In genomic region chr15:94316171-94316570, GRCm38 (mm10) we compare ENCODE assay signal across 31 mouse cellular contexts.
DNase-seq lines count a peak whose midpoint lies in the region; ATAC-seq and TF ChIP-seq lines count a peak whose summit lies in the region.
"Had no signal": no experiment of that assay in that cellular context is flagged by ENCODE, and none has a peak within 500 bp of the region (broad histone marks: within the 10 kb centered on the region; RNA-seq: fewer than 3 reads in every experiment).

No protein-coding gene starts in this region.

- H3K4me2 ChIP-seq in midbrain, embryonic 11.5 days = no peak overlapping the region
- H3K4me2 ChIP-seq: embryonic facial prominence, embryonic 12.5 days; heart, embryonic 11.5 days; hindbrain, embryonic 14.5 days; limb, embryonic 15.5 days; lung, embryonic 15.5 days; midbrain, embryonic 15.5 days had no signal

- H3K9me3 ChIP-seq in midbrain, embryonic 11.5 days (ENCODE audit: control insufficient read depth, low read length) = no peaks in the 10 kb centered on the region
- H3K9me3 ChIP-seq in midbrain, embryonic 10.5 days (replicated peaks) = no peaks in the 10 kb centered on the region
- H3K9me3 ChIP-seq: embryonic facial prominence, embryonic 12.5 days; limb, embryonic 10.5 days; limb, embryonic 15.5 days; lung, embryonic 15.5 days; midbrain, embryonic 15.5 days had no signal

- H3K4me3 ChIP-seq in layer of hippocampus, adult 2 months = no peak overlapping the region
- H3K4me3 ChIP-seq in midbrain, embryonic 11.5 days (ENCODE audit: low read depth, low read length) = no peak overlapping the region
- no peak overlapping the region for H3K4me3 ChIP-seq in midbrain, embryonic 10.5 days
- H3K4me3 ChIP-seq: embryonic facial prominence, embryonic 12.5 days; limb, embryonic 10.5 days; limb, embryonic 15.5 days; lung, embryonic 15.5 days; midbrain, embryonic 15.5 days had no signal

- TF ChIP-seq CTCF in layer of hippocampus, adult 2 months (conservative IDR thresholded peaks at IDR 0.05) = peak; percentile 56

- WGBS in midbrain, embryonic 11.5 days = 95% methylated on average over 3 of the region's 3 CpGs
- 92% methylated on average over 3 of the region's 3 CpGs for WGBS in midbrain, embryonic 10.5 days

- no peak overlapping the region for H3K9ac ChIP-seq in midbrain, embryonic 11.5 days (ENCODE audit: low read length)
- H3K9ac ChIP-seq: embryonic facial prominence, embryonic 12.5 days; hindbrain, embryonic 14.5 days; limb, embryonic 15.5 days; liver, embryonic 14.5 days; lung, embryonic 15.5 days; midbrain, embryonic 15.5 days had no signal

- no peak for ATAC-seq in CD4-positive, CD25-positive, alpha-beta regulatory T cell, adult 4 months
- ATAC-seq in midbrain, embryonic 11.5 days (ENCODE audit: low FRiP score) = no peak
- ATAC-seq: forebrain, embryonic 14.5 days; inflammation-experienced regulatory T-cells, adult 6 months; midbrain, embryonic 15.5 days had no signal

- no peaks in the 10 kb centered on the region for H3K4me1 ChIP-seq in midbrain, embryonic 11.5 days (ENCODE audit: control insufficient read depth, insufficient read depth, low read length)
- no peaks in the 10 kb centered on the region for H3K4me1 ChIP-seq in midbrain, embryonic 10.5 days
- H3K4me1 ChIP-seq: embryonic facial prominence, embryonic 12.5 days; limb, embryonic 10.5 days; limb, embryonic 15.5 days; lung, embryonic 15.5 days; midbrain, embryonic 15.5 days had no signal

- no peak overlapping the region for H3K27ac ChIP-seq in layer of hippocampus, adult 2 months
- no peak overlapping the region for H3K27ac ChIP-seq in midbrain, embryonic 11.5 days (ENCODE audit: low read depth, low read length)
- no peak overlapping the region for H3K27ac ChIP-seq in midbrain, embryonic 10.5 days (replicated peaks)
- H3K27ac ChIP-seq: embryonic facial prominence, embryonic 12.5 days; hindbrain, embryonic 14.5 days; limb, embryonic 10.5 days; limb, embryonic 15.5 days; liver, embryonic 14.5 days; lung, embryonic 15.5 days; macrophage; midbrain, embryonic 15.5 days had no signal

- DNase-seq in CD4-positive, CD25-positive, alpha-beta regulatory T cell, adult 2 months (ENCODE audit: low read depth, low spot score) = peak; percentile 6
- no peak for DNase-seq in layer of hippocampus, adult 2 months (ENCODE audit: low spot score in 2 of 2)
- DNase-seq in layer of hippocampus, postnatal 14 days (ENCODE audit: low spot score in 2 of 2) = no peak
- peak; percentile 80 for DNase-seq in midbrain, embryonic 11.5 days (ENCODE audit: low spot score, missing footprints)
- DNase-seq in midbrain, embryonic 10.5 days (ENCODE audit: low spot score) = no peak
- no peak for DNase-seq in adrenal gland, adult 18-20 months (ENCODE audit: low spot score in 2 of 2)
- DNase-seq in kidney, postnatal 4 days = no peak
- DNase-seq: adrenal gland, postnatal 14 days; cerebellum, adult 11-12 months; cerebellum, adult 9-11 months; embryo, embryonic 11 days; gastrocnemius, postnatal 25 days; heart, adult 11 months; heart, postnatal 36 days; kidney, adult 2 months; kidney, postnatal 10 days; right cerebral cortex, adult 18-20 months; right cerebral cortex, postnatal 4 days; thymus, postnatal 4 days had no signal

- H3K36me3 ChIP-seq in midbrain, embryonic 11.5 days (ENCODE audit: control insufficient read depth, insufficient read depth, low read length) = no peaks in the 10 kb centered on the region
- no peaks in the 10 kb centered on the region for H3K36me3 ChIP-seq in midbrain, embryonic 10.5 days
- H3K36me3 ChIP-seq: embryonic facial prominence, embryonic 12.5 days; limb, embryonic 10.5 days; limb, embryonic 15.5 days; lung, embryonic 15.5 days; midbrain, embryonic 15.5 days had no signal

- H3K27me3 ChIP-seq in midbrain, embryonic 11.5 days (ENCODE audit: control insufficient read depth, insufficient read depth, low read length) = no peaks in the 10 kb centered on the region
- no peaks in the 10 kb centered on the region for H3K27me3 ChIP-seq in midbrain, embryonic 10.5 days (ENCODE audit: low read depth, poor library complexity, severe bottlenecking)
- H3K27me3 ChIP-seq: embryonic facial prominence, embryonic 12.5 days; limb, embryonic 15.5 days; lung, embryonic 15.5 days; midbrain, embryonic 15.5 days had no signal

Comparison
In these comparisons a context has a peak if more than half of its experiments do, and no peak if none do; other contexts are left out.
1. DNase-seq: peak in CD4-positive, CD25-positive, alpha-beta regulatory T cell, adult 2 months (single experiment) and midbrain, embryonic 11.5 days (single experiment); none in layer of hippocampus, adult 2 months (0 of 2), layer of hippocampus, postnatal 14 days (0 of 2), midbrain, embryonic 10.5 days (single experiment), adrenal gland, adult 18-20 months (0 of 2) and kidney, postnatal 4 days (0 of 2).